Mouse (Mus musculus) megakaryocyte, embryonic 14.5 days (primary cell): ENCODE results near the gene Cped1.

Experiments
- FLI1 ChIP-seq: IDR thresholded peaks from 2 replicates; pipeline ENCODE4 v1.6.1; 2012; ENCODE audit warnings: low read length, inconsistent platforms, mixed read lengths
- GATA1 ChIP-seq: IDR thresholded peaks from 3 replicates; pipeline ENCODE4 v1.6.1; 2012; ENCODE audit warnings: mixed read lengths, low read length, inconsistent platforms, borderline replicate concordance

DNA sequence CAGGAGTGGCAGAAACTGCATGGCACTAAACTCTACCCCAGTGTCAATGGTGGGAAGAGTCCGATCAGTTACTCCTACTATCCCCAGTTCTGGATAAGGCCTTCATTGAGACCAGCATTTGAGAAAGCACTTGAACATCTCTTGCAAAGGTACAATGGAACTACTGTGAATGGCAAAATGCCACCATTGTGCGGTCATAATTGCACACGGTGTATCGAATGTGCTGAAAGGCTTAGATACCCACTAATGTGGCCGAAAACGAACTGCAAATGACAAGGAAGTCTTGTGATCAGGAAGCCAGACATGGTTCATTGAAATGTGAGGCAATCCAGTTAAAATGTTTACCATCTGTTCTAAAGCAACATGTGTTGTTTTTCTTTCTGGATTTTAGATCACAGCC, 247.8 kb downstream of the Cped1 start:
- TF ChIP-seq FLI1 = no peak
- no peak for TF ChIP-seq GATA1
